7 mouse cellular contexts compared by ENCODE assay signal in the genomic region with DNA sequence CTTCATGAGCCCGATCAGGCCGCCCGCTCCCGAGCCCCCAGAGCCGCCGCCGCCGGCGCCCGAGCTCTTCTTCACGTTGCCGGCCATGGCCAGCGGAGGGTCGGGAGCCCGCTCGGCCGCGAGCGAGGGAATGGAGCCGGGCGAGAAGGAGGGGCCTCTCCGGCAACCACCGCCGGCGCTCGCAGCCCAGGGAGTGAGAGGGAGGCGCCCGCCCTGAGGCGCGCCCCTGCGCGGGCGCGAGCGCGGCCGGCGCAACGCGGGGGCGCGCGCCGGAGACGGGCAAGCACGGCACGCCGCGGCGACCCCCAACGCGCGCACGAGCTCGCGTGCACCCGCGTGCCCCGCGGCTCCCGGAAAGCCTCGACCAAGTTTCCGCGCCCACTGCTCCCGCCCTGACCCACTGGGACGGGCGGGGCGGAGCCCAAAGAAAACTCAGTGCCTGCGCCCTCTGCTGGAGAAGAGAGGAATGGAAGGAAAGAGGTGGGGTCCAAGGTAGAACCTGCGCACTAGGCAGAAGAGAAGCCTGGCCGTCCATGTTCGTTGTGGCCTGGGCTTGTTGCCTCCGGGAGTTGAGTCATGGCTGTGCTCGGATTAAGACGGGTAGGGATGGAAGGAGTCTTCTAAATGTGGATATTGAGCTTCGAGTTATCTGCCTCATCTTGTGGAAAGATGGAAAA. TPM values are rescaled to one million over a fixed set of nuclear protein-coding genes. Genes with fewer than 3 reads are reported as not detected.
DNase-seq lines count a peak whose midpoint lies in the region; ATAC-seq lines count a peak whose summit lies in the region.

A gene (minus strand): TSS at position 248 of the 677 bp plus-strand sequence.

- H3K36me3 ChIP-seq in intestine, embryonic 15.5 days, result no peaks in the 10 kb centered on the region
- no peaks in the 10 kb centered on the region for H3K36me3 ChIP-seq in midbrain, embryonic 10.5 days

- ATAC-seq in intestine, embryonic 15.5 days, result peak; percentile 97

- H3K4me2 ChIP-seq in intestine, embryonic 15.5 days (replicated peaks), result peak within 1 kb of the TSS; percentile 62

- peak; percentile 99 for DNase-seq in adrenal gland, adult 2 months
- peak; percentile 99 for DNase-seq in embryo, embryonic 11.5 days (ENCODE audit: low read depth, low spot score)
- DNase-seq in gastrocnemius, postnatal 36 days, result peak; percentile 96 to 98
- DNase-seq in left cerebral cortex, postnatal 25 days (ENCODE audit: low spot score in 2 of 2), result peak; percentile 99 to 100
- DNase-seq in midbrain, embryonic 10.5 days (ENCODE audit: low spot score), result peak; percentile 99
- peak; percentile 98 for DNase-seq in right cerebral cortex, postnatal 4 days

- H3K27ac ChIP-seq in intestine, embryonic 15.5 days, result peak within 1 kb of the TSS; percentile 90
- peak within 1 kb of the TSS; percentile 94 for H3K27ac ChIP-seq in midbrain, embryonic 10.5 days (replicated peaks)

- H3K4me1 ChIP-seq in intestine, embryonic 15.5 days (replicated peaks), result peaks cover 14% of the 10 kb centered on the region; the same call in 1 of the 2 replicates
- peaks cover 27% of the 10 kb centered on the region for H3K4me1 ChIP-seq in midbrain, embryonic 10.5 days

- under 1% methylated on average over 76 of the region's 76 CpGs for WGBS in intestine, embryonic 15.5 days
- under 1% methylated on average over 76 of the region's 76 CpGs for WGBS in midbrain, embryonic 10.5 days

- intact Hi-C loops in gastrocnemius, postnatal 36 days (cut with DNase I), result loop anchor here (10.0 kb wide), 2 partner anchors 99 to 249 kb away; a partner anchor contains a TSS
- intact Hi-C loops in left cerebral cortex, postnatal 25 days (cut with DNase I), result loop anchor here (1.0 to 10.0 kb wide), 3 partner anchors 49 to 249 kb away; no protein-coding TSS in a partner anchor

- H3K9ac ChIP-seq in intestine, embryonic 15.5 days, result peak within 1 kb of the TSS; percentile 95

- H3K4me3 ChIP-seq in intestine, embryonic 15.5 days (replicated peaks), result peak within 1 kb of the TSS; percentile 93
- H3K4me3 ChIP-seq in midbrain, embryonic 10.5 days, result peak within 1 kb of the TSS; percentile 96

- no peaks in the 10 kb centered on the region for H3K27me3 ChIP-seq in intestine, embryonic 15.5 days (replicated peaks)
- H3K27me3 ChIP-seq in midbrain, embryonic 10.5 days (ENCODE audit: low read depth, poor library complexity, severe bottlenecking), result no peaks in the 10 kb centered on the region

- no peaks in the 10 kb centered on the region for H3K9me3 ChIP-seq in intestine, embryonic 15.5 days
- no peaks in the 10 kb centered on the region for H3K9me3 ChIP-seq in midbrain, embryonic 10.5 days (replicated peaks)

RNA-seq across cellular contexts. Expression of the gene that starts here (rescaled TPM):
- 10 to 100 TPM; 26.2 to 31.5 TPM for total RNA-seq in adrenal gland, adult 2 months (2021)
- polyA plus RNA-seq in adrenal gland, adult 2 months (2012; rRNA removed), result 7.8 and 8.7 TPM in 2 replicates
- total RNA-seq in gastrocnemius, postnatal 36 days (2021), result 10 to 100 TPM in 1 of 2 experiments, 1 to 10 TPM in 1; 7.8 to 10.4 TPM
- polyA plus RNA-seq in intestine, embryonic 15.5 days (2015; fragmentation: Nextera tagmentation; extraction: Ambion mirVana), result 13.2 and 14.8 TPM in 2 replicates
- total RNA-seq in left cerebral cortex, postnatal 25 days (2021), result 10 to 100 TPM; 53.4 to 54.2 TPM
- polyA plus RNA-seq in midbrain, embryonic 10.5 days (2016; fragmentation: Nextera tagmentation; extraction: Ambion mirVana), result 21.7 and 25.5 TPM in 2 replicates

Comparison
In these comparisons a context has a peak if more than half of its experiments do, and no peak if none do; other contexts are left out.
1. Peak in every context shown above with its lines: DNase-seq, ATAC-seq, H3K4me3 ChIP-seq and H3K27ac ChIP-seq.